Mouse (Mus musculus) CH12.LX (cell line): ENCODE measurements around the gene Zfp423. TPM values are rescaled to one million over a fixed set of nuclear protein-coding genes. Genes with fewer than 3 reads are reported as not detected.
A peak's percentile ranks its signal among the peaks of the same experiment; 100 is the strongest.

Experiments
- DNase-seq: peaks from one replicate; pipeline ENCODE4 v3.0.0-alpha.2; 2013; ENCODE audit errors: extremely low read depth
- H3K27ac ChIP-seq: 2 replicates; pipeline ENCODE4 v1.5.1; 2012; ENCODE audit warnings: low read depth, mild to moderate bottlenecking, control low read depth, moderate library complexity; ENCODE audit not compliant: insufficient read depth
- H3K27me3 ChIP-seq: replicated peaks from 2 replicates; pipeline ENCODE3; 2012; ENCODE audit warnings: inconsistent platforms
- H3K36me3 ChIP-seq, 2 experiments: replicated peaks in 1 of 2; 2 replicates each; pipeline versions ENCODE3 to v1.6.1; 2012; ENCODE audit warnings: inconsistent platforms in 1 of 2, low read length in 1 of 2, mild to moderate bottlenecking in 1 of 2, mixed read lengths in 1 of 2, moderate library complexity in 1 of 2; ENCODE audit not compliant: control insufficient read depth in 1 of 2, insufficient read depth in 1 of 2
- H3K4me1 ChIP-seq, 2 experiments: 2 replicates each; pipeline ENCODE4 v1.6.1; 2012; ENCODE audit warnings: inconsistent platforms in 1 of 2, moderate library complexity in 1 of 2; ENCODE audit not compliant: insufficient read depth in 2 of 2, control insufficient read depth in 1 of 2
- H3K4me2 ChIP-seq: 2 replicates; pipeline ENCODE4 v1.6.1; 2012; ENCODE audit warnings: low read depth, mild to moderate bottlenecking, control low read depth; ENCODE audit not compliant: poor library complexity, insufficient read depth, severe bottlenecking
- H3K4me3 ChIP-seq, 3 experiments: fragments of 150-350 bp in 1 of 3; sonication (generic) in 1 of 3; replicated peaks in 1 of 3; 2 replicates each; pipeline versions ENCODE3 to v1.5.1; 2011 to 2012; ENCODE audit warnings: low read depth in 2 of 3, low read length in 2 of 3, mild to moderate bottlenecking in 2 of 3, moderate library complexity in 2 of 3, control low read depth in 1 of 3, improper control_type of control experiment in 1 of 3, inconsistent platforms in 1 of 3, mixed read lengths in 1 of 3; ENCODE audit not compliant: poor library complexity in 1 of 3
- H3K79me2 ChIP-seq: replicated peaks from 2 replicates; pipeline ENCODE4 v1.6.1; 2012; ENCODE audit warnings: mild to moderate bottlenecking, moderate library complexity; ENCODE audit not compliant: control insufficient read depth, poor library complexity, insufficient read depth, severe bottlenecking; ENCODE audit errors: extremely low read depth
- H3K9ac ChIP-seq: 2 replicates; pipeline ENCODE4 v1.6.1; 2012; ENCODE audit warnings: low read depth, mild to moderate bottlenecking, control low read depth, moderate library complexity; ENCODE audit not compliant: insufficient read depth
- H3K9me3 ChIP-seq: replicated peaks from 2 replicates; pipeline ENCODE3; 2012; ENCODE audit warnings: low read length, inconsistent platforms, mixed read lengths
- CTCF ChIP-seq, 2 experiments: IDR thresholded peaks in 1 of 2; conservative IDR thresholded peaks in 1 of 2; 2 replicates each; pipeline ENCODE4 v1.5.1; 2011 to 2012; ENCODE audit warnings: low read depth in 2 of 2, low read length in 2 of 2, improper control_type of control experiment in 1 of 2, inconsistent platforms in 1 of 2, mild to moderate bottlenecking in 1 of 2, moderate library complexity in 1 of 2
- ELF1 ChIP-seq: IDR thresholded peaks from 2 replicates; pipeline ENCODE4 v1.6.1; 2014; ENCODE audit warnings: low read depth, mild to moderate bottlenecking, inconsistent platforms, low read length, improper control_type of control experiment
- IRF4 ChIP-seq: IDR thresholded peaks from 2 replicates; pipeline ENCODE4 v1.6.1; 2014; ENCODE audit warnings: low read depth, mild to moderate bottlenecking, inconsistent platforms, low read length, improper control_type of control experiment
- KAT2A ChIP-seq: IDR thresholded peaks from 2 replicates; pipeline ENCODE4 v1.6.1; 2012; ENCODE audit warnings: low read length, improper control_type of control experiment, inconsistent platforms; ENCODE audit not compliant: insufficient replicate concordance
- NRF1 ChIP-seq: IDR thresholded peaks from 2 replicates; pipeline ENCODE4 v1.6.1; 2014; ENCODE audit warnings: low read depth, mild to moderate bottlenecking, inconsistent platforms, low read length, improper control_type of control experiment, moderate library complexity
- RAD21 ChIP-seq: IDR thresholded peaks from 2 replicates; pipeline ENCODE4 v1.6.1; 2011; ENCODE audit warnings: low read depth, mild to moderate bottlenecking, low read length, improper control_type of control experiment, moderate library complexity
- SIN3A ChIP-seq: IDR thresholded peaks from 2 replicates; pipeline ENCODE4 v1.6.1; 2012; ENCODE audit warnings: low read length, improper control_type of control experiment, inconsistent platforms
- SMC3 ChIP-seq: IDR thresholded peaks from 2 replicates; pipeline ENCODE4 v1.6.1; 2011; ENCODE audit warnings: low read depth, low read length, improper control_type of control experiment
- TCF12 ChIP-seq: IDR thresholded peaks from 2 replicates; pipeline ENCODE4 v1.6.1; 2014; ENCODE audit warnings: low read depth, mild to moderate bottlenecking, inconsistent platforms, low read length, improper control_type of control experiment
- USF1 ChIP-seq: IDR thresholded peaks from 2 replicates; pipeline ENCODE4 v1.6.1; 2014; ENCODE audit warnings: low read depth, mild to moderate bottlenecking, inconsistent platforms, low read length, improper control_type of control experiment
- ZC3H11A ChIP-seq: IDR thresholded peaks from 2 replicates; pipeline ENCODE4 v1.6.1; 2012; ENCODE audit warnings: low read depth, mild to moderate bottlenecking, inconsistent platforms, low read length, improper control_type of control experiment
- ZKSCAN1 ChIP-seq: IDR thresholded peaks from 2 replicates; pipeline ENCODE4 v1.6.1; 2012; ENCODE audit warnings: low read depth, inconsistent platforms, low read length, improper control_type of control experiment, borderline replicate concordance
- ZMIZ1 ChIP-seq: IDR thresholded peaks from 2 replicates; pipeline ENCODE4 v1.6.1; 2012; ENCODE audit warnings: low read depth, mild to moderate bottlenecking, inconsistent platforms, low read length, improper control_type of control experiment
- dilution Hi-C: fragments of 300-500 bp; cut with MboI; formaldehyde crosslinking; loops from 2 replicates; pipeline ENCODE4 v1.14.3; 2020; ENCODE audit warnings: low sequenced_read_pairs; ENCODE audit not compliant: extremely low pct_unique_long_range_greater_than_20kb, extremely low pct_ligation_motif_present
- in situ Hi-C: fragments of 300-500 bp; cut with MboI; formaldehyde crosslinking; loops from 3 replicates; pipeline ENCODE4 v1.14.3; 2019; ENCODE audit warnings: low sequenced_read_pairs, low pct_ligation_motif_present, low pct_unique_long_range_greater_than_20kb, mixed read lengths
- polyA plus RNA-seq: library from polyadenylated mRNA; unstranded; fragments of >175 nt; gene quantifications from 2 replicates; pipeline ENCODE4 v1.2.1, GENCODE M21; 2012; ENCODE audit warnings: low read depth; ENCODE audit not compliant: insufficient read length
- total RNA-seq, 2 experiments: library from RNA; depleted of rRNA; stranded (reverse); fragments of 300-350 nt in 1 of 2; fragments of >200 nt in 1 of 2; gene quantifications; 2 replicates each; pipeline ENCODE4 v1.2.3; 2012 to 2014

Zfp423 gene
- total and polyA plus RNA-seq, 3 experiments = 0.25 to 2.7 (median 0.32) TPM

DNA sequence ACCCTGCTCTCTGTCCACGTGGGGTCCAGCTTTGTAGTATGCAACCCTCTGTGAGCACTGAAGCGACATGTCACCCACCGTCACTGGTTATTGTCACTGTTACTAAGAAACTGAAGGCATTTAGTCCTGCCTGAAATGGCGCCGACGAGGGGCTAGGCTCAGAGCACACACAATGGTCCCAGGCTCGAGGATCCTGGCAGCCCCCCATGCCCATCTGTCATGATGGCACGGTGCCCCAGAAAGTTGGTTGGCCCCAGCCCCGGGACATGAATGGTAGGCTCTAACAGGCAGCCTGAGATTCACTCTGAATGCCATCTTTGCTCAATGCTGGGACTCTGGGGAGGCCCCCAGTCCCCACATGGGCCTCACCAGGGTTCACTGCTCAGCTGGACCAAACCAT lies 284.0 kb downstream of the Zfp423 start:
- no peak for TF ChIP-seq CTCF (conservative IDR thresholded peaks at IDR 0.05 in 1 of 2, IDR thresholded peaks at IDR 0.05 in 1 of 2; ENCODE audit: low read depth in 2 of 2, low read length in 2 of 2)
- H3K27me3 ChIP-seq = no peaks in the 10 kb centered on the region
- no peak overlapping the region for H3K27ac ChIP-seq
- H3K9me3 ChIP-seq = peaks cover 12% of the 10 kb centered on the region
- H3K9ac ChIP-seq = no peak overlapping the region
- in situ Hi-C loops = no loop called here
- H3K79me2 ChIP-seq = no peaks in the 10 kb centered on the region
- dilution Hi-C loops = no loop called here
- H3K4me2 ChIP-seq = no peak overlapping the region
- no peak overlapping the region for H3K4me3 ChIP-seq
- no peaks in the 10 kb centered on the region for H3K36me3 ChIP-seq
- peaks cover 0 to 8% of the 10 kb centered on the region in 2 experiments; a peak in 2 of 4 replicates for H3K4me1 ChIP-seq
- DNase-seq = no peak

DNA sequence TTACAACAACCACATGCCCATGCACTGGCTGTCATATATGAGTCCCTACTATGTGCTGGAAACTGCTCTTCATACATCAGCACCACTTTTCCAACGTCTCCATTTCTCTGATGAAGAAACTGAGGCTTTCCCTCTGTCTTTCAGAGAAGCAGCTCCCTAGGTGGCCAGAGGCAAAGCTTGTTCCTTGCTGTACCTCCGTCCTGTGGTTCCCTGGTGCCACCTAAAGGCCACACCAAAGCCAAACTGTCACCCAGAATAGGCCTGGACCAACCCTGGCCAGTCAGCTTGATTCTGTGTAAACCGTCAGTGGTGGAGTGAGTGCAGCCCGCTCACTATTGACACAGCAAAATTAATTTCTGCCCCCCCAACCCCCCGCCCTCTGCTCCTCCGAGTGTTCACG lies 285.2 kb downstream of the Zfp423 start:
- Histone ChIP-seq H3K27ac (no peak overlapping the region), H3K4me2 (no peak overlapping the region), H3K4me1 (peaks cover 0 to 15% of the 10 kb centered on the region in 2 experiments; a peak in 2 of 4 replicates), H3K27me3 (no peaks in the 10 kb centered on the region), H3K9ac (no peak overlapping the region), H3K36me3 (no peaks in the 10 kb centered on the region), H3K4me3 (no peak overlapping the region), H3K9me3 (peaks cover 11% of the 10 kb centered on the region), H3K79me2 (no peaks in the 10 kb centered on the region)
- dilution Hi-C loops (no loop called here), in situ Hi-C loops (no loop called here)
- DNase-seq = no peak
- peak; percentile 56 for TF ChIP-seq RAD21
- no peak for TF ChIP-seq ZC3H11A
- peak; percentile 37 for TF ChIP-seq SMC3
- peak in 1 of 2 experiments; percentile 57; a peak in 2 of 4 replicates for TF ChIP-seq CTCF (conservative IDR thresholded peaks at IDR 0.05 in 1 of 2, IDR thresholded peaks at IDR 0.05 in 1 of 2; ENCODE audit: low read depth in 2 of 2, low read length in 2 of 2)

DNA sequence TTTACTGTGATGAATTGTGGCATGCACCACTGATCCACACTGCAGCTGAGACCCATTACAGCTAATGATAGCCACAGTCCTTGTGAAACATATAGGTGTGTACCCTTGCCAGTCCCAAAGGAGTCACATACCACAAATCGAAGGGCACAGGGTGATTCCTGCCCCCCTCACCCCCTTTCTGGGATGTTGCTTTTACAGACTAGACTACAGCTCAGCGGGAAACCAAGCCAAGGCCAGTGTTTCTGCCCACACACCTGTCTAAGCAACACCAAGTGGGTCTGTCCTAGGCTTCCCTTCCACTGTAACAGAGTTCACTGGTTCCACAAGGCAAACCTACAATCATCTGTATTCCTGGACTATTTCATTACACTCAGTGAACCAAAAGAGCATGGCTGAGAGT lies 287.2 kb downstream of the Zfp423 start:
- Histone ChIP-seq H3K27me3 (no peaks in the 10 kb centered on the region), H3K79me2 (no peaks in the 10 kb centered on the region), H3K9me3 (no peaks in the 10 kb centered on the region), H3K4me3 (no peak overlapping the region), H3K4me2 (no peak overlapping the region), H3K36me3 (no peaks in the 10 kb centered on the region), H3K9ac (no peak overlapping the region), H3K4me1 (peaks cover 0 to 29% of the 10 kb centered on the region in 2 experiments; a peak in 2 of 4 replicates), H3K27ac (no peak overlapping the region)
- DNase-seq = no peak
- TF ChIP-seq ZMIZ1 = no peak
- TF ChIP-seq ELF1 = no peak
- no peak for TF ChIP-seq TCF12
- no peak for TF ChIP-seq IRF4
- no peak for TF ChIP-seq KAT2A
- TF ChIP-seq SIN3A = no peak
- TF ChIP-seq NRF1 = no peak
- no peak for TF ChIP-seq USF1
- no peak for TF ChIP-seq ZKSCAN1
- in situ Hi-C loops = no loop called here
- dilution Hi-C loops = no loop called here
